Mouse (Mus musculus) hindbrain, embryonic 10.5 days (tissue): ENCODE measurements around the gene Ap1s2. TPM values are rescaled to one million over a fixed set of nuclear protein-coding genes. Genes with fewer than 3 reads are reported as not detected.
A peak's percentile ranks its signal among the peaks of the same experiment; 100 is the strongest.

ENCODE experiments used
- DNase-seq: peaks from one replicate; pipeline ENCODE4 v3.0.0-alpha.2; 2017; ENCODE audit warnings: low spot score
- H3K27ac ChIP-seq: fragments of 300-500 bp; sonication (generic); 2 replicates; pipeline ENCODE4 v1.5.1; 2016; ENCODE audit warnings: mild to moderate bottlenecking, moderate library complexity
- H3K27me3 ChIP-seq: fragments of 300-500 bp; sonication (generic); 2 replicates; pipeline ENCODE4 v1.6.1; 2016; ENCODE audit warnings: mild to moderate bottlenecking; ENCODE audit not compliant: poor library complexity, insufficient read depth, severe bottlenecking
- H3K36me3 ChIP-seq: fragments of 300-500 bp; sonication (generic); 2 replicates; pipeline ENCODE4 v1.6.1; 2016; ENCODE audit warnings: mild to moderate bottlenecking, moderate library complexity
- H3K4me1 ChIP-seq: fragments of 300-500 bp; sonication (generic); replicated peaks from 2 replicates; pipeline ENCODE4 v1.6.1; 2016; ENCODE audit warnings: mild to moderate bottlenecking
- H3K4me3 ChIP-seq: fragments of 300-500 bp; sonication (generic); 2 replicates; pipeline ENCODE4 v1.5.1; 2016; ENCODE audit warnings: mild to moderate bottlenecking, moderate library complexity
- H3K9me3 ChIP-seq: fragments of 300-500 bp; sonication (generic); 2 replicates; pipeline ENCODE4 v1.6.1; 2016; ENCODE audit warnings: mild to moderate bottlenecking, moderate library complexity
- WGBS: fragments of 180-500 bp; shearing (Covaris S2); methylation state at CpG from one replicate; pipeline ENCODE4 v1.1.7; 2016; 5-methylcytosine and 5-hydroxymethylcytosine counted together
- polyA plus RNA-seq: library from polyadenylated mRNA; unstranded; fragments of >200 nt; fragmentation: Nextera tagmentation; extraction: Ambion mirVana; gene quantifications from 2 replicates; pipeline ENCODE4 v1.2.1, GENCODE M21; 2016

Gene Ap1s2
- polyA plus RNA-seq: 28.7 and 31.8 TPM in 2 replicates

DNA sequence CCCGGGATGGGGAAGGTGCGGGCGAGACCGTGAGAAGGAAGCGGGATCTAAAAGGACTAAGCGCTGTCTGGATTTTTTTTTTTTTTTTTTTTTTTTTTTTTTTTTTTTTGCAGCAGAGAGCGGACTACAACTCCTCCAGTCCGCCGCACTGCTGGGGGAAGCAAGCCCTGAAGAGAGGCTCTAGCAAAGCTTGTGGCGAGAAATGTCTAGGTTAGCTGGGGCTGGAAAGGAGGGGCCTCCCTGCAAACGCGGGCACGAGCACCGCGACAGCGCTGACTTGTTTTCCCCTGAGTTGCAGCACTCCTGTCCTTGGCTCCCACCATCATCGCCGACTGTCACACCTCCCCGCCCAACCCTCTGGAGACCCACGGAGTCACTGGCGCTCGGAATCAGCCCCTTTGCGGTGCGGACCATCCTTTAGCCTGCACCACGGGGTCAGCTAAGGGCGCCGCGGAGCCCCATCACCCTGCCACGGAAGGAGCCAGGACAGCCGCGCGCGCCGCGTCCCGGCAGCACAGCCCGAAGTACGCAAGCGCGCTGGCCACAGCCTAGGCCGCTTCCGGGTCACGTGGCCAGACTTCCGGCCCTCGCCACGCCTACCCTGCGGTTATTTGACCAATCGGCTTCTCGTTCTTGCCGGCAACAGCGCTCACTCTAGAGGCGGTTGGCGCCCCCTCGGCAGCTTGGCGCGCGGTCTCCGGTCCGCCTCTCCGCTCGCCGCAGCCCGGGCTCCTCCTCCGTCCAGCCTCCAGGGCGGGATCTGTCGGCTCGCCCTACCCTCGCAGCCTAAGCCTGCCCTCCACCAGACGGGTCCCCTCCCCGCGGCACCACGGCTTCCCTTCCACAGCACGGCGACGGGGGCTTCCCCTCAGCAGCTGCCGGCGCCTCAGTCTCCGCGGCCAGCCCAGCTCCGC lies at the start of gene Ap1s2:
TSS of gene Ap1s2 (plus strand) at position 681 of the 914 bp plus-strand sequence.
- peaks cover 26% of the 10 kb centered on the region for H3K27me3 ChIP-seq
- DNase-seq: peak; percentile 91

DNA sequence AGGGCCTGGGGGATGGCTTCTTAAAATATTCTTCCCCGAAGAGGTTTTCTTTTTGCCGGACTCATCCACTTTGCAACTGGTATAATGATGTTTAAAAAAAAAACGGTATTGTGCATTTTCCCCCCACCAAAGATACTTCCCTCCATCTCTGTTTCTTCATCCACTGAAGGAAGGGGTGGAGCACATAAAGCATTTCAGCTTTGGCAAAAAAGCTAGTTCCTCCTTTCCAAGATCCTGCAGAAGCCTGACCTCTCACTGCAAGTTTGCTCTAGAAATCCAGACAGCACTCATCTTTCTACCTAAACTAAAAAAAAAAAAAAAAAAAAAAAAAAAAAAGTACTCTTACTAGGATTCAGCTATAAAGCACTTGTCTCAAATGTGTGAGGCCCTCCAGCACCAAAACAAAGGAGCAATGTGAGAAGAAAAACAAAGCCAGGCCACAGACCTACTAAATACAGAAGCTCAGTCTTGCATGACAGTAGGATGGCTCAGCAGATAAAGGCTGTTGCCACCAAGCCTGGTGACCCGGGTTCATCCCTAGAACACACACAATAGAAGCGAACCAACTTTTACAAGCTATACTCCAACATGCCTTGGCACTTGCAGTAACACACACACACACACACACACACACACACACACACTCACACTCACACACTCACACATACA lies 41.0 kb upstream of the Ap1s2 start:
- no peaks in the 10 kb centered on the region for H3K36me3 ChIP-seq
- H3K4me1 ChIP-seq: peaks cover 5% of the 10 kb centered on the region; the same call in 1 of the 2 replicates
- DNase-seq: no peak
- H3K9me3 ChIP-seq: no peaks in the 10 kb centered on the region
- WGBS: 58% methylated on average over 5 of the region's 5 CpGs
- H3K27ac ChIP-seq: peak overlapping the region; percentile 66
- peaks cover 32% of the 10 kb centered on the region for H3K27me3 ChIP-seq
- no peak overlapping the region for H3K4me3 ChIP-seq

More for the DNA sequence above, at the start of gene Ap1s2:
- peaks cover 7% of the 10 kb centered on the region; the same call in 1 of the 2 replicates for H3K9me3 ChIP-seq
- no peaks in the 10 kb centered on the region for H3K4me1 ChIP-seq
- H3K36me3 ChIP-seq: no peaks in the 10 kb centered on the region
- 20% methylated on average over 80 of the region's 80 CpGs for WGBS
- H3K4me3 ChIP-seq: peak within 1 kb of the TSS; percentile 66
- peak within 1 kb of the TSS; percentile 91 for H3K27ac ChIP-seq

DNA sequence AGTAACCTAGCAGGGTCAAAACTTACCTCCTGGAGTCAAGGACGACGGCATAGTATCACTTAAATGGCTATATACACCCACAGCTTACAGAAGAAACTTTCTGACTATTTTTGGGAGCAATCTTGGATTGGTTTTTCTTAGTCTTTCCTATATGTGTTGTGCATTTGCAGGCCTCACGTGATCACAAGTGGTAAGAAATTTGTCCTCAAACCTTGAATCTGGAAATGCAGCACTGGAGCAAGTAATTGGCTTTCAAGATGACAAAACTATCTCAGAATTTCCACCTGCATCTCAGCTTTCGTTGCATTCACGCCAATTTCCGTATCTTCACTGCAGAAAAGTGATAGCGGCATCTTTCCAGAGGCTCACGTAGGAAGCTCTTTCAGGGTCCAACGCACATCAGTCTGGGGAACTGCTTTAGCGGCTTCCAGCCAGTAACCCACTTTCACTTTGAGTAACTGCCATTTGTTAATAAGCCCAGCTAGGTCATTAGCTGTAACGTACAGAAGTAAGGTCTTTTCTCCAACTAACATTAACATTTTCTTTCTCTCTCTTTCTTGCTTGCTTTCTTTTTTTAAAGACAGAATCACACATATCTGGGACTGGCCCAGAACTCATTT lies 40.0 kb upstream of the Ap1s2 start:
- 78% methylated on average over 11 of the region's 11 CpGs for WGBS
- H3K27ac ChIP-seq: no peak overlapping the region
- DNase-seq: no peak
- H3K4me3 ChIP-seq: no peak overlapping the region
- H3K9me3 ChIP-seq: no peaks in the 10 kb centered on the region
- H3K27me3 ChIP-seq: peaks cover 29% of the 10 kb centered on the region
- H3K4me1 ChIP-seq: peaks cover 5% of the 10 kb centered on the region; the same call in 1 of the 2 replicates
- no peaks in the 10 kb centered on the region for H3K36me3 ChIP-seq

DNA sequence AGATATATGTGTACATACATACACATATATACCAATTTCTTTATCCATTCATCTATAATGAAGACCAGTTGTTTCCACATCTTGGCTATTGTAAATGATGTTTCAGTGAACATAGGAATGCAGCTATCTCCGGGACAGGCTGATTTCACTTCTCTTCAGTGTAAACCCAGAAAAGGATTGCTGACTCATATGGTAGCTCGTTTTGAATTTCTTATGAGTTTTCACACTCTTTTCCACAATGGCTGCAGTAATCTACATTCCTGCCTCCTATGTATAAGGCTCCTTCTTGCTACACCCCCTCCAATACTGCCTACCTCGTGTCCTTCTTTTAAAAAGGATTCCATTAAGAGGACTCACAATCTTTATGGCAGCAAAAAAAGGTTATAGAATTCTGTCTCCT lies 32.9 kb upstream of the Ap1s2 start:
- no peaks in the 10 kb centered on the region for H3K9me3 ChIP-seq
- H3K4me3 ChIP-seq: no peak overlapping the region
- H3K4me1 ChIP-seq: no peaks in the 10 kb centered on the region
- no peaks in the 10 kb centered on the region for H3K36me3 ChIP-seq
- 89% methylated on average over 3 of the region's 3 CpGs for WGBS
- DNase-seq: no peak
- peaks cover 42% of the 10 kb centered on the region for H3K27me3 ChIP-seq
- H3K27ac ChIP-seq: no peak overlapping the region

DNA sequence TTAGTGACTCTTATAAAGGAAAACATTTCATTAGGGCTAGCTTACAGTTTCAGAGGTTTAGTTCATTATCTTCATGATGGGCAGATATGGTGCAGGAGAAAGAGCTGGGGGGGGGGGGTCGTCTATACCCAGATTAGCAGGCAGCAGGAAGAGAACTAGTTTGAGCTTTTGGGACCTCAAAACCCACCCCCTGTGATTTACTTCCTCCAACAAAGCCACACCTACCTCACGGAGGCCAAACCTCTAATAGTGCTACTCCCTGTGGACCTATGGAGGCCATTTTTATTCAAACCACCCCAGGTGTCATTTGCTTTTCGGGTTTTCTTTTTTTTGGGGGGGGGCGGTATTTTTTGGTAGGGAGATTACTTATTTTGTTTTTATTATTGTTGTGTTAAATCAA lies 32.2 kb upstream of the Ap1s2 start:
- H3K4me3 ChIP-seq: no peak overlapping the region
- WGBS: 68% methylated on average over 4 of the region's 4 CpGs
- no peaks in the 10 kb centered on the region for H3K9me3 ChIP-seq
- H3K36me3 ChIP-seq: no peaks in the 10 kb centered on the region
- DNase-seq: no peak
- no peaks in the 10 kb centered on the region for H3K4me1 ChIP-seq
- H3K27me3 ChIP-seq: peaks cover 42% of the 10 kb centered on the region
- H3K27ac ChIP-seq: no peak overlapping the region

DNA sequence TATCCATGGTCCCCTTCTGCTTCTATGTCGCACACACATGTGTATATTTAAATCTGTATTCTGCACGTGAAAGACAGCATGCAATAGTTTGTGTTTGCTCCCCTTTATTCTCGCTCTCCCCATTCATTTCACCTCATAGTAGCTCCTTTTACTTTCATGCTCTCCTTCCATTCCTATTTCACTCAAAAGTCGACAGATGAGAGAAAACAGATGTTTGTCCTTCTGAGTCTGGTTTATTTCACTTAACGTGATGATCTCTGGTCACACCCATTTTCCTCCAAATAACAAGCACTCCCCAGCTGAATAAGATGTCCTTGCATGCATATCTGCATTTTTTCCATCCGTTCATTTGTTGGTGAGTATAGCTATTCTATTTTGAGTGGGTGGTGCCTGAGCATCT lies 29.8 kb upstream of the Ap1s2 start:
- no peak overlapping the region for H3K27ac ChIP-seq
- H3K4me3 ChIP-seq: no peak overlapping the region
- H3K27me3 ChIP-seq: peaks cover 41% of the 10 kb centered on the region
- H3K36me3 ChIP-seq: no peaks in the 10 kb centered on the region
- no peaks in the 10 kb centered on the region for H3K9me3 ChIP-seq
- WGBS: 81% methylated on average over 6 of the region's 6 CpGs
- DNase-seq: no peak
- H3K4me1 ChIP-seq: no peaks in the 10 kb centered on the region

DNA sequence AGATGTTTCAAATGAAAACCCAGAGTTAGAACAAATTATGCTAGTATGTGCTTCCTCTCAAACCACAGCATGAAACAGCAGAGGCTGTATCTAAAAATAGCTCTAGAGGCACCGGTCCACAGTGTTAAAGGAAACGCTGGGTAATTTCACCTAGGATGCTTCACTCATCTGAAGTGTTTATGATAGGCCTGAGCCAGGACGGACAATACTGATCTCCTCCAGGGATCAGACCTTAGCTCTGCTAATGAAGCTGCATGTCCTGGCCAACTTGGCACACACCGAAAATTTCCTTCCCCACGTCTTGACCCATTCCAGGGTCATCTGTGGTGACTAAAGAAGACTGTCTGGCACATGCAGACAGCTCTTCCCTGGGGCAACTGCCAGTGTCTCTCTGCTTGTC lies 29.4 kb upstream of the Ap1s2 start:
- DNase-seq: no peak
- Histone ChIP-seq H3K4me3 (no peak overlapping the region), H3K9me3 (no peaks in the 10 kb centered on the region), H3K4me1 (no peaks in the 10 kb centered on the region), H3K36me3 (no peaks in the 10 kb centered on the region), H3K27ac (no peak overlapping the region), H3K27me3 (peaks cover 41% of the 10 kb centered on the region)
- WGBS: 77% methylated on average over 5 of the region's 5 CpGs

DNA sequence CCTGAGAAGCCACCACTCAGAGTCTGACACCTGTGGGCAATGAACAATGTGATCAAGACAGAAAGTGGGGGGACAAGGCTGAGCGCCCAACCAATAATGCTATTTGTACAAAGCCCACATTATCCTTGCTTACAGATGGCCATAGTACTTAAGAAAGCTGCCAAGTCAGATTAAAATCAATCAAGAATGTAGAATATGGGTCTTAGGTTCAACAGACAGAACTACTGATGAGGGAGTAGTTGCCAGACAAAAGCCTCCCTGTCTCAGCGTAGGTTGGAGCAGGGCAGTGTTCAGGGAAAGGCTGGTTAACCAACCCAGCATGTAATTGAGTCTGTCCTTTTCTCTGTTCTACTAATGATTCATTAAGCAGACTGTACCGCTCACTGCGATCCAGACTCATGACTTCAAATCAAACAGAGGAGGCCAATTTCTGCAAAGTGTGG lies 23.3 kb upstream of the Ap1s2 start:
- Histone ChIP-seq H3K27ac (no peak overlapping the region), H3K4me3 (no peak overlapping the region), H3K36me3 (no peaks in the 10 kb centered on the region), H3K27me3 (peaks cover 34% of the 10 kb centered on the region), H3K4me1 (no peaks in the 10 kb centered on the region), H3K9me3 (no peaks in the 10 kb centered on the region)
- WGBS: 73% methylated on average over 4 of the region's 4 CpGs
- no peak for DNase-seq

DNA sequence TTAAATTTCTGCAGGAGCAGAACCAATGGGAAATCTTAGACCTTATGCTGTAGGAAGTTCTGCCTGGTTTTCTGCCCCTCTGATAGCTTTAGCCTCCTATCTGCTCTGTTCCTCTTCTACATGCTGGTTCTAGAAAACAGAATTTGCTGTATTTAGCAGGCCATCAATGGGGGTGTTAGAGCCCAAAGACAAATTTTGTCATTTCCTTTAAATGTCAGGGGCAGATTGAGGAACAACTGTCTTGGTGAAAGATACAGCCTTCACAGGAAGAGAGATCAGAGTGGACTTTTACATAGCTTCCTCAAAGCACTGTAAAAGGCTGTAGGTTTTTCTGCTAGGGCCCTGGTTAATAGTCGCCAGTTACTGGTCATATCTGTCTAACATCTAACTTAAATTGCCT lies 11.5 kb upstream of the Ap1s2 start:
- 76% methylated on average over 1 of the region's 1 CpGs for WGBS
- no peak for DNase-seq
- Histone ChIP-seq H3K27ac (no peak overlapping the region), H3K4me1 (no peaks in the 10 kb centered on the region), H3K27me3 (peaks cover 44% of the 10 kb centered on the region), H3K36me3 (no peaks in the 10 kb centered on the region), H3K4me3 (no peak overlapping the region), H3K9me3 (no peaks in the 10 kb centered on the region)

DNA sequence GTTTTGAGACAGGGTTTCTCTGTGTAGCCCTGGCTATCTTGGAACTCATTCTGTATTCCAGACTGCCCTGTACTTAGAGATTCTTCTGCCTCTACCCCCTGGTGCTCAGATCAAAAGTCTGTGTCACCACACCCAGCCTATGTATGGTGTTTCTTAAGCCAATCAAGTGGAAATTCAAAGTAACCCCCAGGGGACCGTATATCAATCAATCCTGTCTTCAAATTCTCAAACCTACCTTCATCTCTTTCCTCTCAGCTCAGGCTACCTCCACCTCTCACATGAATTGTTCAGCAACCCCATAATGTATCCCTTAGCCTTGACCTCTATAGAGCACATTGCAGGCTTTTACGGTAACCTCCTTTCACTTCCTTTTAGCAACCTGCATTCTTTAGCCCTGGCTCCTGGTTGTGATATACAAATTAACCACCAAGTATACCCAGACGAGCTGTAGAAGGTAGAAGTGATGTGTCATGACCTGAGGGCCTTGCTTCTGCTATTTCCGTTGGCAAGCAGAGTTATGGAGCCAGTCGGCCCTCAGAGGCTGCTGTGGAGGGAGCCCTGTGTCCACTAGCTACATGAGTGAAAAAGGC lies 9.3 kb upstream of the Ap1s2 start:
- no peaks in the 10 kb centered on the region for H3K36me3 ChIP-seq
- 64% methylated on average over 5 of the region's 5 CpGs for WGBS
- H3K4me3 ChIP-seq: no peak overlapping the region
- H3K27me3 ChIP-seq: peaks cover 51% of the 10 kb centered on the region
- H3K4me1 ChIP-seq: no peaks in the 10 kb centered on the region
- H3K27ac ChIP-seq: no peak overlapping the region
- H3K9me3 ChIP-seq: no peaks in the 10 kb centered on the region
- DNase-seq: no peak

DNA sequence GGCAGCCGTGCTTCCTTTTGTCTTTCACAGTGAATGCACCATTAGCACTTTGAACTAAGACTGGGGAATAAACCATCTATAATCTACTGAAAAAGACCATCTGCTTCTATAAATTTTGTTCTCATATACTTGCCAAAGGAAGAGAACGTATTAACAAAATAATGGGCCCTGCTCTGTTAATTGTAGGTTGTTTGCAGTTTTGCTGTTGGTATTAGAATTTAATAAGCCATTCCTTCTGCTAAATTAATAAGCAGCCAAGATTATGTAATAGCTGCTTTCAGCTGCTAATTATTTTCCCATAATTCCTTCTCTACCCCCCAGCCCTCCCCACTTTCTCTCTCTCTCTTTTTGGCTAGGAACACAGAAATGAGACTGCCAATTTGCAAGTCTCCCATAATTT lies 2.0 kb upstream of the Ap1s2 start:
- DNase-seq: no peak
- H3K4me3 ChIP-seq: no peak overlapping the region
- no peaks in the 10 kb centered on the region for H3K4me1 ChIP-seq
- peaks cover 7% of the 10 kb centered on the region; the same call in 1 of the 2 replicates for H3K9me3 ChIP-seq
- 81% methylated on average over 2 of the region's 2 CpGs for whole genome bisulfite sequencing
- no peak overlapping the region for H3K27ac ChIP-seq
- H3K27me3 ChIP-seq: peaks cover 29% of the 10 kb centered on the region
- H3K36me3 ChIP-seq: no peaks in the 10 kb centered on the region

DNA sequence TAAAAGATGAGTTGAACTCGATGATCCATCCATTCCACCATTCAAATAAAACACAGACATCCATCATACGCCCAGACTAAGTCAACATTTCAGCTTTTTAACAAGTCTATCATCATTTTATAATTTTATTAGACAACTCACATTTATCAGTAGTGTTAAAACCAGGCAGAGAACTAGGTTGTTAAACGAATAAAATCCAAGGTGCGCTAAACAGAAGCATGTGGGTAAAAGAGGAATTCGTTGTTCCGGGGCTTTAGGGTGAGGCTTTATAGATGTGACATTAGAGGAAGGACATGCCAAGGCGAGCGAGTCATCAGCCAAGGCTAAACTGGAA lies 847 bp upstream of the Ap1s2 start:
- Histone ChIP-seq H3K36me3 (no peaks in the 10 kb centered on the region), H3K4me3 (peak overlapping the region; percentile 66), H3K27ac (peak overlapping the region; percentile 91), H3K27me3 (peaks cover 27% of the 10 kb centered on the region), H3K9me3 (peaks cover 7% of the 10 kb centered on the region; the same call in 1 of the 2 replicates), H3K4me1 (no peaks in the 10 kb centered on the region)
- WGBS: 27% methylated on average over 8 of the region's 8 CpGs
- DNase-seq: no peak
